Mouse (Mus musculus): ENCODE measurements around the gene Ncoa1. TPM values are rescaled to one million over a fixed set of nuclear protein-coding genes. Genes with fewer than 3 reads are reported as not detected.
"Not testable (repeated sequence)": the region's sequence is repeated elsewhere in the genome, so short reads cannot be mapped to it uniquely, and the experiment has no call there.

Gene Ncoa1
- polyA plus RNA-seq, 1 experiment, result 39.8 TPM

DNA sequence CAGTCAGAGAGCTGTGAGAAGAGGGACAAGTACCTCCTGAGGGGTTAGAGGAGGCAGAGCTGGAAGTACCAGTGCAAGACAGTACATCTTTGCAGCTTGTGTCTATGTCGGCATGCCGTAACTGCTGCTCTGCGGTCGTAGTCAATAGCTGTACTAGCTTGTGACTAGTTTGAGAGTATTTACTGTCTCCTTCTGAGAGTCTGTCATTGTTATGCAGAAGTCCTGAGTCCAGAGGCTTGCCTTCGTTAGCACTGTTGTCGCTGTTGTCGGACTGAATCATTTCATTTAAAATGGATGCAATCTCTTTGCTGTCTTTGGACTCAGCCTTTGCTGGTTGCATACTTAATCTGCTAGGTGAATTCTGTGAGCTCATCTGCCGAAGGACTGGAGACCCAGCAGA is 181.7 kb downstream of the Ncoa1 start:
- no peak for DNase-seq (ENCODE audit: low read depth)
- TF ChIP-seq CTCF (IDR thresholded peaks at IDR 0.05; ENCODE audit: borderline replicate concordance, extremely low read depth, insufficient read depth, insufficient read length), result no peak
- no peak for TF ChIP-seq POLR2A (IDR thresholded peaks at IDR 0.05; ENCODE audit: borderline replicate concordance, extremely low read depth, insufficient read depth, insufficient read length, poor library complexity, severe bottlenecking)

GRCm38 (mm10) chr12:4293813-4294212 is 183.2 kb downstream of the Ncoa1 start:
- no peak for DNase-seq (ENCODE audit: low read depth)
- no peak for TF ChIP-seq CTCF (IDR thresholded peaks at IDR 0.05; ENCODE audit: borderline replicate concordance, extremely low read depth, insufficient read depth, insufficient read length)
- TF ChIP-seq POLR2A (IDR thresholded peaks at IDR 0.05; ENCODE audit: borderline replicate concordance, extremely low read depth, insufficient read depth, insufficient read length, poor library complexity, severe bottlenecking), result no peak

GRCm38 (mm10) chr12:4285186-4285585 is 191.8 kb downstream of the Ncoa1 start:
- no peak for DNase-seq (ENCODE audit: low read depth)
- TF ChIP-seq POLR2A (IDR thresholded peaks at IDR 0.05; ENCODE audit: borderline replicate concordance, extremely low read depth, insufficient read depth, insufficient read length, poor library complexity, severe bottlenecking) (no peak), CTCF (IDR thresholded peaks at IDR 0.05; ENCODE audit: borderline replicate concordance, extremely low read depth, insufficient read depth, insufficient read length) (no peak)

DNA sequence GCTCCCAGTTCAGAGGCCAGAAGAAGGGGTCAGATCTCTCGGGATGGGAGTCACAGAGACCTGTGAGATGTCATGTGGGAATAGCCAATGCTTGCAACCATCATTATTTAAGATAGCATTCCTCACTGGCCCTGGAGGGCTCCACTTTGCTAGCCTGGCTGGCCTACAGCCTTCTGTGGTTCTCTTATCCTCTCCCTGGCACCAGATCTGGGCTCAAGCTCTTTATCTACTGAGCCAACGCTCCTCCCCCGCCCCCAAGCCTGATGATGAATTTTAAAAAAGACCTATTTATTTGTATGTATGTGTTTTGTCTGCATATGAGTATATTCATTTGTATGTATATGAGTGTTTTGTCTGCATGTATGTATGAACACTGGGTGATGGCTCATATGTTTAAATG is 197.1 kb downstream of the Ncoa1 start:
- TF ChIP-seq POLR2A (IDR thresholded peaks at IDR 0.05; ENCODE audit: borderline replicate concordance, extremely low read depth, insufficient read depth, insufficient read length, poor library complexity, severe bottlenecking), result no peak
- no peak for TF ChIP-seq CTCF (IDR thresholded peaks at IDR 0.05; ENCODE audit: borderline replicate concordance, extremely low read depth, insufficient read depth, insufficient read length)
- DNase-seq (ENCODE audit: low read depth), result no peak

DNA sequence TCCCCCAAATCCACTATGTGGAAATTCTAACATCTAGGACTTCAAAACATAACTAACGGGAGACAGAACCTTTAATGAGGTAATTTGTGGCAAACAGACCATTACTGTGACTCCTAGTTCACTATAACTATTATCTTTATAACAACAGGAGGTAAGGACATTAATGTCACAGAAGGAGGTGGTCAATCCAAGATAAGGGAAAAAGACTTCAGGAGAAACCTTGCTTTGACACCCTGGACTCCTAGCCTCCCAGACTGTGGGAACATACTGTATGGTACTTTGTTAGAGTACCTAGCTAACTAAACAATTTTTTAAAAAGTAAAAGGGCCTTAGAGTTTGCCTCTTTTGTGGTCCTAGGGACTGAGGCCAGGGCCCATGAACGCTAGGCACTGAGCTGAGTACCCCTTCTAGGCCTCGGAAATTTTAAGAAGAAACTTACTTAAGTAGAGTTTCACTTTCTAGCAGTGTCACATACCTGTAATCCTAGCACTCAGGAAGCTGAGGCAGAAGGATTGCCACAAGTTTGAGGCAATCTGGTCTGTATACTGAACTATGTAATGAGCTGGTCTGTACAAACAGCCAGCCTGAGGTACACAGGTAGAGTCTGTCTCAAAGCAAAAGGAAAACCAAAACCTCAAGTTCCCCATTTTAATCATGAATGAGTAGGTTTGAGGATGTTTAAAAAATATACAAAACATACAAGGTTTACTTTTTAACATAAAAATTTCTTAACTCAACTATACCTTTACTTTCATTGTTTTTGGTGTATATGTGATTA is 197.8 kb downstream of the Ncoa1 start:
- TF ChIP-seq POLR2A (IDR thresholded peaks at IDR 0.05; ENCODE audit: borderline replicate concordance, extremely low read depth, insufficient read depth, insufficient read length, poor library complexity, severe bottlenecking), result no peak
- no peak for TF ChIP-seq CTCF (IDR thresholded peaks at IDR 0.05; ENCODE audit: borderline replicate concordance, extremely low read depth, insufficient read depth, insufficient read length)
- DNase-seq (ENCODE audit: low read depth), result no peak

DNA sequence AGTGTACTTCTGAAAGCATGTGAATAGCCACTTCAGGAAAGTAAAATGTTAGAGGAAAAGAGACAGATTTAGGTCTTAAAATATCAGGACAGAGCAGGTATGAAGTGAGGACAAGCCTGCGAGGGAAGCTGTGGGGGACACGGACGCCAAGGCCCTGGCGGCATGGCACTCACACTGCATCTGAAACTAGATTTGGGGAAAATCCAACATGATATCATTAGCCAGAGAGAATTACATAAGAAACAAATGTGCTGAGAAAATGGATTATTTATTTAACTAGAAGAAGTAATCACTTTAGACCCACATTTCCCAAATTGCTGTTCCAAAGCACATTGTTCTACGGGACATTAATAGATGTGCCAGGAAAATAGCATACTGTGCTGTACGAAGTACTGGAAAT is 205.9 kb downstream of the Ncoa1 start:
- TF ChIP-seq POLR2A (IDR thresholded peaks at IDR 0.05; ENCODE audit: borderline replicate concordance, extremely low read depth, insufficient read depth, insufficient read length, poor library complexity, severe bottlenecking) (no peak), CTCF (IDR thresholded peaks at IDR 0.05; ENCODE audit: borderline replicate concordance, extremely low read depth, insufficient read depth, insufficient read length) (no peak)
- no peak for DNase-seq (ENCODE audit: low read depth)

DNA sequence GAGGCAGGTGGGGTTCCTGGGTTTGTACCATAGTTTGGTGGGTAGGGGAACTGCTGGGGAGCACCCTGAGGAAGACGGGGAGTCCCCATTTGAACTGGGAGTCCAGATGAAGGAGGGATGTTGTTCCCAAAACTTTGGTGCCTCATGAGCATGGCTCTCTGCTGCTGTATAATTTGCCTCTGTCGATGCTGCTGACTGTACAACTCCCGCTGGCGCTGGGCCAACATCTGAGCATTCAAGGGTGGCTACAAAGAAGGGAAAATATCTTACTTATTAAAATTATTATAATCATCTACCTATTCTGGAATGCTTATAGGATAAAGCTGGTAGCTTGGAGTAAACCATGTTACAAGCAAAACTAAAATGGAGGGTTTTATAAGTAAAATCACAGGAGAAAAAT is 209.2 kb downstream of the Ncoa1 start:
- DNase-seq (ENCODE audit: low read depth), result no peak
- TF ChIP-seq POLR2A (IDR thresholded peaks at IDR 0.05; ENCODE audit: borderline replicate concordance, extremely low read depth, insufficient read depth, insufficient read length, poor library complexity, severe bottlenecking), result no peak
- no peak for TF ChIP-seq CTCF (IDR thresholded peaks at IDR 0.05; ENCODE audit: borderline replicate concordance, extremely low read depth, insufficient read depth, insufficient read length)

GRCm38 (mm10) chr12:4252742-4253655 is 224.0 kb downstream of the Ncoa1 start:
- TF ChIP-seq CTCF (IDR thresholded peaks at IDR 0.05; ENCODE audit: borderline replicate concordance, extremely low read depth, insufficient read depth, insufficient read length) (no peak), POLR2A (IDR thresholded peaks at IDR 0.05; ENCODE audit: borderline replicate concordance, extremely low read depth, insufficient read depth, insufficient read length, poor library complexity, severe bottlenecking) (no peak)
- no peak for DNase-seq (ENCODE audit: low read depth)

- no peak for DNase-seq (ENCODE audit: low read depth)
- TF ChIP-seq CTCF (IDR thresholded peaks at IDR 0.05; ENCODE audit: borderline replicate concordance, extremely low read depth, insufficient read depth, insufficient read length) (no peak), POLR2A (IDR thresholded peaks at IDR 0.05; ENCODE audit: borderline replicate concordance, extremely low read depth, insufficient read depth, insufficient read length, poor library complexity, severe bottlenecking) (no peak)
These were observed 227.2 kb downstream of the Ncoa1 start for GRCm38 (mm10) chr12:4249786-4250185.

GRCm38 (mm10) chr12:4245742-4246141 is 231.2 kb downstream of the Ncoa1 start:
- DNase-seq (ENCODE audit: low read depth), result no peak
- TF ChIP-seq POLR2A (IDR thresholded peaks at IDR 0.05; ENCODE audit: borderline replicate concordance, extremely low read depth, insufficient read depth, insufficient read length, poor library complexity, severe bottlenecking) (no peak), CTCF (IDR thresholded peaks at IDR 0.05; ENCODE audit: borderline replicate concordance, extremely low read depth, insufficient read depth, insufficient read length) (no peak)

DNA sequence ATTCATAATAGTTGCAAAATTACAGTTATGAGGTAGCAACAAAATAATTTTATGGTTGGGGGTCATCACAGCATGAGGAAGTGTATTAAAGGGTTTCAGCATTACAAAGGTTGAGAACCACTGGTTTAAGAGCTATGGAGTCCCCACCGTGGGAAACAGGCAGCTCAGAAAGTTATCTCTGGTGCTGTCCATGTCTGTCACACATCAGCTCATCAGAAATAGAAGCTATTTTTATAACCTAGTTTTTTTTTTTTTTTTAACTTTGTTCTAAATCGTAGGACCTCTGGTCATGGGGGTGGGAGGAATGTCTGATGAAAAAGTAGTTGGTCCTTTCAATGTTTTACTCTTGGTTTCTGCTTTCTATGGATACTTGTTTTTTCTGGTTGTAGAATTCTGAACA is 233.2 kb downstream of the Ncoa1 start:
- DNase-seq (ENCODE audit: low read depth), result no peak
- TF ChIP-seq CTCF (IDR thresholded peaks at IDR 0.05; ENCODE audit: borderline replicate concordance, extremely low read depth, insufficient read depth, insufficient read length) (no peak), POLR2A (IDR thresholded peaks at IDR 0.05; ENCODE audit: borderline replicate concordance, extremely low read depth, insufficient read depth, insufficient read length, poor library complexity, severe bottlenecking) (no peak)

- DNase-seq (ENCODE audit: low read depth), result not testable (repeated sequence)
These were observed 236.7 kb downstream of the Ncoa1 start for GRCm38 (mm10) chr12:4240281-4240680.
